Mouse (Mus musculus) thymus, adult 2 months (tissue): ENCODE results near the gene Aarsd1. TPM values are rescaled to one million over a fixed set of nuclear protein-coding genes. Genes with fewer than 3 reads are reported as not detected.

Experiments
- DNase-seq: peaks from one replicate; pipeline ENCODE4 v3.0.0; 2021
- H3K27ac ChIP-seq: fragments of 200-500 bp; 2 replicates; pipeline ENCODE4 v1.5.1; 2012; ENCODE audit warnings: low read length, control low read depth; ENCODE audit not compliant: control insufficient read depth, insufficient read depth
- H3K27me3 ChIP-seq: fragments of 200-500 bp; 2 replicates; pipeline ENCODE4 v1.6.1; 2012; ENCODE audit warnings: mild to moderate bottlenecking, low read length, moderate library complexity, mixed read lengths; ENCODE audit not compliant: control insufficient read depth, insufficient read depth
- H3K36me3 ChIP-seq: fragments of 200-500 bp; 2 replicates; pipeline ENCODE4 v1.6.1; 2012; ENCODE audit warnings: mild to moderate bottlenecking, low read length, moderate library complexity; ENCODE audit not compliant: control insufficient read depth, insufficient read depth
- H3K4me1 ChIP-seq: fragments of 200-500 bp; replicated peaks from 2 replicates; pipeline ENCODE4 v1.6.1; 2012; ENCODE audit warnings: low read length; ENCODE audit not compliant: control insufficient read depth, insufficient read depth
- H3K4me3 ChIP-seq: fragments of 200-500 bp; 2 replicates; pipeline ENCODE4 v1.5.1; 2012; ENCODE audit warnings: mild to moderate bottlenecking, low read length, control low read depth, moderate library complexity; ENCODE audit not compliant: control insufficient read depth, insufficient read depth
- CTCF ChIP-seq: fragments of 200-500 bp; IDR thresholded peaks from 2 replicates; pipeline ENCODE4 v1.5.1; 2012; ENCODE audit warnings: mild to moderate bottlenecking, control low read depth, low read length, moderate library complexity, borderline replicate concordance; ENCODE audit not compliant: control insufficient read depth, poor library complexity, insufficient read depth; ENCODE audit errors: extremely low read depth
- POLR2A ChIP-seq: fragments of 200-500 bp; IDR thresholded peaks from 2 replicates; pipeline ENCODE4 v1.6.1; 2012; ENCODE audit warnings: mild to moderate bottlenecking, low read length, control low read depth, moderate library complexity; ENCODE audit not compliant: control insufficient read depth, poor library complexity, insufficient read depth; ENCODE audit errors: extremely low read depth
- WGBS: fragments of 180-500 bp; shearing (Covaris S2); methylation state at CpG from one replicate; pipeline ENCODE4 v1.1.7; 2018; 5-methylcytosine and 5-hydroxymethylcytosine counted together
- polyA plus RNA-seq: library from polyadenylated mRNA; depleted of rRNA; stranded (reverse); fragments of >200 nt; gene quantifications from 2 replicates; pipeline ENCODE4 v1.2.3, GENCODE M21; 2012

Gene Aarsd1
- polyA plus RNA-seq, 1 experiment: 33.4 TPM

DNA sequence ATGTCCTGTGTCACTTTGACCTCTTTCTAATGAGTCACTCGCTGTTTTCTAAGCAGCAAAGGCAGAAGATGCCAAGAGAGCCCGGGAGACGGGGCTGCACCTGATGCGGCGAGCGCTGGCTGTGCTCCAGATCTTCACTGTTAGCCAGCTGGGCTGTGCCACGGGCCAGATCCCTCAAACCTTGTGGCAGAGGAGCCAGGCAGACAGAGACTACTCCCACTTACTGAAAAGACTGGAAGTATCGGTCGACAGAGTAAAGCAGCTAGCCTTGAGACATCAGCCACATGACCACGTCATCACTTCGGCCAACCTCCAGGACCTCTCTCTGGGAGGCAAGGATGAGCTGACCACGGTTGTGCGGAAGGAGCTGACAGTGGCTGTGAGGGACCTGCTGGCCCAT lies 16.0 kb upstream of the Aarsd1 start:
- Histone ChIP-seq H3K4me3 (no peak overlapping the region), H3K27me3 (no peaks in the 10 kb centered on the region), H3K27ac (no peak overlapping the region), H3K36me3 (peaks cover 20% of the 10 kb centered on the region), H3K4me1 (peaks cover 2% of the 10 kb centered on the region; the same call in 1 of the 2 replicates)
- no peak for DNase-seq
- WGBS: 95% methylated on average over 13 of the region's 13 CpGs
- TF ChIP-seq POLR2A (no peak), CTCF (no peak)

DNA sequence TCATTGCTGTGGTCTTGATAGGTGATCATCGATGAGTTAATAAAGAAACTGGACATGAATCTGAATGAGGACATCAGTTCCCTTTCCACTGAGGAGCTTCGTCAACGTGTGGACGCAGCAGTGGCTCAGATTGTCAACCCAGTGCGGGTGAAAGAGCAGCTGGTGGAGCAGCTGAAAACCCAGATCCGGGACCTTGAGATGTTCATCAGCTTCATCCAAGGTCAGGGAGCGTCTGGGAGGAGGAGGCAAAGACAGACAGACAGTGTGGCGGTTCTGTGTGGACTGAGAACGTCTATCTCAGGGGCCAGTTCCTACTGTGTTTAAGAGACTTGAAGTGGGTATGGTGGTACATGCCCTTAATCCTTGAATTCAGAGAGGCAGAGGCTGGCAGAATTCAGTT lies 13.9 kb upstream of the Aarsd1 start:
- TF ChIP-seq POLR2A: no peak
- no peak for TF ChIP-seq CTCF
- Histone ChIP-seq H3K36me3 (peaks cover 20% of the 10 kb centered on the region), H3K27me3 (no peaks in the 10 kb centered on the region), H3K27ac (no peak overlapping the region), H3K4me3 (no peak overlapping the region), H3K4me1 (peaks cover 2% of the 10 kb centered on the region; the same call in 1 of the 2 replicates)
- no peak for DNase-seq
- 95% methylated on average over 9 of the region's 9 CpGs for WGBS

- Histone ChIP-seq H3K4me1 (peaks cover 11% of the 10 kb centered on the region), H3K4me3 (no peak overlapping the region), H3K27ac (no peak overlapping the region), H3K27me3 (no peaks in the 10 kb centered on the region), H3K36me3 (peaks cover 5% of the 10 kb centered on the region; the same call in 1 of the 2 replicates)
- WGBS: 75% methylated on average over 8 of the region's 8 CpGs
- DNase-seq: no peak
- TF ChIP-seq POLR2A (no peak), CTCF (no peak)
Measured at GRCm38 (mm10) chr11:101426165-101426564, 8.8 kb upstream of the Aarsd1 start.

DNA sequence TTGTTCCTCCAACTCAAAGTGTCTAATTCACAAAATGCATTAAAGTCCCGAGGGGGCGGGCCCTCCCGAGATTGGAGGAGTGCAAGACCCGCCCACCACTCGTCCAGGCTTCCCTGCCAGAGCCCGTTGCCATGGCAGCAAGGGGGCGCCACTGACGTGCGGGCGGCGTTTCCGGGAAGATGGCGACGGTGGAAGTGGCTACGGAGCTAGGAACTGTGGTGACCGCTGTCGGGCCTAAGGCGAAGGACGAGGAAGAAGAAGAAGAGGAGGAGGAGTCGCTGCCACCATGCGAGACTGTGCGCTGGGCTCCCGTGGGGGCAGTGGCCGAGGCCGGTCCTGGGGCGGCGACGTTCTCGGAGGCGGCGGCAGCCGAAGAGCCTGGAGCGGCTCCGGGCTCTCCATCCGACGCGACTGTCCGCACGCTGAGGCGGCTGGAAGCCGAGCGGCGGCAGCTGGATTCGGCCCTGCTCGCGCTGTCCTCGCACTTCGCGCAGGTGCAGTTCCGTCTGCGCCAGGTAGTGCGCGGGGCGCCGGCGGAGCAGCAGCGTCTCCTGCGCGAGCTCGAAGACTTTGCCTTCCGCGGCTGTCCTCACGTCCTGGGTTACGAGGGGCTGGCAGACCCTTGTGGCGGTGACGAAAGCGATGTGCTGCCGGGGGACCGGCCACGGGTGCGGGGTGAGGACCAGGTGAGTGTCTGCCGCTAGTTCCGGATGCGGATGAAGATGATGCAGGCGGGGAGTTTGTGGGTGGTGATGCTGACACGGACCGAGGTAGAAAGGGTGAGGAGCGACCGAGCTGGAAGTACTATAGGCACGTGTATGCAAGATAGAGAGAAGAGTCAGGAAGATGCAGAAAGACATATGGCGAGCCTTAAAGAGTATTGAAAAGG lies 7.8 kb upstream of the Aarsd1 start, which contains the start of the genes Rundc1 and Ptges3l:
TSS of gene Rundc1 (plus strand) at position 161 of the 889 bp plus-strand sequence.
TSS of gene Ptges3l (minus strand) at position 409 of the 889 bp plus-strand sequence.
- no peaks in the 10 kb centered on the region for H3K27me3 ChIP-seq
- TF ChIP-seq POLR2A (peak; percentile 59; the same call in 1 of the 2 replicates), CTCF (peak; percentile 63; the same call in 1 of the 2 replicates)
- H3K4me1 ChIP-seq: peaks cover 11% of the 10 kb centered on the region
- DNase-seq: peak; percentile 99
- H3K4me3 ChIP-seq: peak within 1 kb of the TSS; percentile 95
- peaks cover 5% of the 10 kb centered on the region; the same call in 1 of the 2 replicates for H3K36me3 ChIP-seq
- H3K27ac ChIP-seq: no peak within 1 kb of the TSS; the same call in 1 of the 2 replicates
- under 1% methylated on average over 74 of the region's 81 CpGs for WGBS

GRCm38 (mm10) chr11:101424105-101424851 lies 6.9 kb upstream of the Aarsd1 start, which contains the start of gene Gm27029:
TSS of gene Gm27029 (minus strand) at chr11:101424796.
- DNase-seq: peak; percentile 19
- Histone ChIP-seq H3K27ac (no peak within 1 kb of the TSS; the same call in 1 of the 2 replicates), H3K4me3 (peak within 1 kb of the TSS; percentile 95), H3K27me3 (no peaks in the 10 kb centered on the region), H3K4me1 (peaks cover 11% of the 10 kb centered on the region), H3K36me3 (peaks cover under 1% of the 10 kb centered on the region; the same call in 1 of the 2 replicates)
- no peak for TF ChIP-seq CTCF
- TF ChIP-seq POLR2A: no peak
- WGBS: 10% methylated on average over 23 of the region's 23 CpGs

- no peaks in the 10 kb centered on the region for H3K27me3 ChIP-seq
- no peak overlapping the region for H3K4me3 ChIP-seq
- no peak for TF ChIP-seq CTCF
- no peak for TF ChIP-seq POLR2A
- H3K36me3 ChIP-seq: no peaks in the 10 kb centered on the region
- H3K27ac ChIP-seq: no peak overlapping the region
- peaks cover 11% of the 10 kb centered on the region for H3K4me1 ChIP-seq
- no peak for DNase-seq
- 92% methylated on average over 5 of the region's 5 CpGs for WGBS
Measured at GRCm38 (mm10) chr11:101420148-101420547, 2.7 kb upstream of the Aarsd1 start.
